In genomic region chr3:89395419-89395805, GRCm38 (mm10) we compare ENCODE assay signal across 8 mouse cellular contexts. TPM values are rescaled to one million over a fixed set of nuclear protein-coding genes. Genes with fewer than 3 reads are reported as not detected.
DNase-seq lines count a peak whose midpoint lies in the region; ATAC-seq and TF ChIP-seq lines count a peak whose summit lies in the region.

No protein-coding gene starts in this region.

- ATAC-seq in embryonic facial prominence, embryonic 12.5 days (ENCODE audit: insufficient number of reproducible peaks, insufficient read depth, low FRiP score, low TSS enrichment), result no peak
- ATAC-seq in intestine, postnatal 0 days, result no peak
- no peak for ATAC-seq in midbrain, embryonic 16.5 days
- ATAC-seq in erythroid progenitor cell, adult 5-6 weeks (replicated peaks; ENCODE audit: low FRiP score, poor library complexity, severe bottlenecking), result no peak

- H3K9me3 ChIP-seq in embryonic facial prominence, embryonic 12.5 days, result no peaks in the 10 kb centered on the region
- no peaks in the 10 kb centered on the region for H3K9me3 ChIP-seq in intestine, postnatal 0 days (ENCODE audit: control insufficient read depth)
- no peaks in the 10 kb centered on the region for H3K9me3 ChIP-seq in midbrain, embryonic 16.5 days (replicated peaks; ENCODE audit: control insufficient read depth, low read length, poor library complexity, severe bottlenecking)

- H3K27me3 ChIP-seq in embryonic facial prominence, embryonic 12.5 days, result peaks cover 26% of the 10 kb centered on the region
- H3K27me3 ChIP-seq in intestine, postnatal 0 days (replicated peaks; ENCODE audit: control insufficient read depth, insufficient read depth, low read length), result no peaks in the 10 kb centered on the region
- H3K27me3 ChIP-seq in midbrain, embryonic 16.5 days (ENCODE audit: control insufficient read depth, insufficient read depth, low read depth, low read length), result peaks cover 25% of the 10 kb centered on the region

- 3% methylated on average over 10 of the region's 10 CpGs for WGBS in embryonic facial prominence, embryonic 12.5 days
- WGBS in intestine, postnatal 0 days, result 4% methylated on average over 10 of the region's 10 CpGs
- WGBS in midbrain, embryonic 16.5 days, result 2% methylated on average over 10 of the region's 10 CpGs

- peaks cover 42% of the 10 kb centered on the region for H3K4me1 ChIP-seq in embryonic facial prominence, embryonic 12.5 days
- no peaks in the 10 kb centered on the region for H3K4me1 ChIP-seq in intestine, postnatal 0 days (replicated peaks; ENCODE audit: control insufficient read depth, insufficient read depth, low read length)
- peaks cover 60% of the 10 kb centered on the region for H3K4me1 ChIP-seq in midbrain, embryonic 16.5 days (ENCODE audit: control insufficient read depth, insufficient read depth, low read length)

- peak overlapping the region; percentile 94 for H3K27ac ChIP-seq in layer of hippocampus, adult 2 months
- H3K27ac ChIP-seq in embryonic facial prominence, embryonic 12.5 days, result peak overlapping the region; percentile 68
- H3K27ac ChIP-seq in intestine, postnatal 0 days (ENCODE audit: low read depth, low read length), result peak overlapping the region; percentile 97
- no peak overlapping the region for H3K27ac ChIP-seq in midbrain, embryonic 16.5 days (ENCODE audit: low read length)

- DNase-seq in layer of hippocampus, adult 2 months (ENCODE audit: low spot score in 2 of 2), result no peak
- DNase-seq in layer of hippocampus, adult 9-10 months (ENCODE audit: low spot score), result no peak
- DNase-seq in ovary, postnatal 10 days (ENCODE audit: low spot score), result no peak
- no peak for DNase-seq in left cerebral cortex, postnatal 10 days (ENCODE audit: extremely low spot score in 1 of 2, low spot score in 2 of 2)

- H3K4me3 ChIP-seq in layer of hippocampus, adult 2 months, result peak overlapping the region; percentile 70
- peak overlapping the region; percentile 50 for H3K4me3 ChIP-seq in embryonic facial prominence, embryonic 12.5 days
- peak overlapping the region; percentile 76 for H3K4me3 ChIP-seq in intestine, postnatal 0 days (ENCODE audit: low read depth, low read length)
- H3K4me3 ChIP-seq in midbrain, embryonic 16.5 days (ENCODE audit: low read depth, low read length), result peak overlapping the region; percentile 55

- intact Hi-C loops in left cerebral cortex, postnatal 10 days (cut with DNase I), result loop anchor here (5.0 kb wide), 1 partner anchor 92 kb away; no protein-coding TSS in a partner anchor

- no peaks in the 10 kb centered on the region; the same call in 1 of the 2 replicates for H3K36me3 ChIP-seq in embryonic facial prominence, embryonic 12.5 days
- no peaks in the 10 kb centered on the region for H3K36me3 ChIP-seq in intestine, postnatal 0 days (ENCODE audit: control insufficient read depth, insufficient read depth)
- no peaks in the 10 kb centered on the region for H3K36me3 ChIP-seq in midbrain, embryonic 16.5 days (ENCODE audit: control insufficient read depth, insufficient read depth, low read length)

- no peak for TF ChIP-seq CTCF in layer of hippocampus, adult 2 months (conservative IDR thresholded peaks at IDR 0.05)
- no peak for TF ChIP-seq CTCF in intestine, postnatal 0 days (IDR thresholded peaks at IDR 0.05; ENCODE audit: low read depth)

- peak overlapping the region; percentile 97 for H3K4me2 ChIP-seq in embryonic facial prominence, embryonic 12.5 days (replicated peaks)
- H3K4me2 ChIP-seq in intestine, postnatal 0 days (replicated peaks; ENCODE audit: low read depth), result peak overlapping the region; percentile 85
- peak overlapping the region; percentile 99 for H3K4me2 ChIP-seq in midbrain, embryonic 16.5 days (ENCODE audit: low read length)

- peak overlapping the region; percentile 58; the same call in 1 of the 2 replicates for H3K9ac ChIP-seq in embryonic facial prominence, embryonic 12.5 days
- H3K9ac ChIP-seq in intestine, postnatal 0 days (ENCODE audit: low read depth, low read length), result peak overlapping the region; percentile 67
- no peak overlapping the region; the same call in 1 of the 2 replicates for H3K9ac ChIP-seq in midbrain, embryonic 16.5 days (ENCODE audit: low read depth, low read length)

RNA-seq across cellular contexts. Expression of gene Zbtb7b, which starts 0.8 kb away (rescaled TPM):
- total RNA-seq in layer of hippocampus, adult 2 months (2021), result 10 to 100 TPM; 11.3 to 13.4 TPM
- 0.83 and 1.9 TPM in 2 replicates for polyA plus RNA-seq in embryonic facial prominence, embryonic 12.5 days (2016; fragmentation: Nextera tagmentation; extraction: Ambion mirVana)
- 14.3 and 20.8 TPM in 2 replicates for polyA plus RNA-seq in intestine, postnatal 0 days (2015; fragmentation: Nextera tagmentation; extraction: Ambion mirVana)
- 0.49 and 0.61 TPM in 2 replicates for polyA plus RNA-seq in midbrain, embryonic 16.5 days (2015; fragmentation: Nextera tagmentation; extraction: Ambion mirVana)
- 2.1 and 7.9 TPM in 2 replicates for total RNA-seq in erythroid progenitor cell, adult 5-6 weeks (2015; ENCODE audit: low replicate concordance)
- total RNA-seq in erythroid progenitor cell, adult 5-6 weeks (2017; ENCODE audit: low replicate concordance), result 5.1 and 8.9 TPM in 2 replicates
- total RNA-seq in left cerebral cortex, postnatal 10 days (2021), result 1 to 10 TPM; 6.9 TPM

RNA-seq across cellular contexts. Expression of gene Lenep, which starts 7.2 kb away (rescaled TPM):
- 1 to 10 TPM; 5.8 to 7.1 TPM for total RNA-seq in layer of hippocampus, adult 2 months (2021)
- polyA plus RNA-seq in embryonic facial prominence, embryonic 12.5 days (2016; fragmentation: Nextera tagmentation; extraction: Ambion mirVana), result 0.09 and 0.64 TPM in 2 replicates
- polyA plus RNA-seq in intestine, postnatal 0 days (2015; fragmentation: Nextera tagmentation; extraction: Ambion mirVana), result not detected in 2 replicates
- 1.4 TPM in 1 of 2 replicates, not detected in the other for polyA plus RNA-seq in midbrain, embryonic 16.5 days (2015; fragmentation: Nextera tagmentation; extraction: Ambion mirVana)
- 1.4 TPM in 1 of 2 replicates, not detected in the other for total RNA-seq in erythroid progenitor cell, adult 5-6 weeks (2015; ENCODE audit: low replicate concordance)
- not detected in 2 replicates for total RNA-seq in erythroid progenitor cell, adult 5-6 weeks (2017; ENCODE audit: low replicate concordance)
- total RNA-seq in left cerebral cortex, postnatal 10 days (2021), result not detected

RNA-seq across cellular contexts. Expression of gene Flad1, which starts 16.3 kb away (rescaled TPM):
- total RNA-seq in layer of hippocampus, adult 2 months (2021), result 10 to 100 TPM; 37.2 to 39.8 TPM
- 30.3 TPM in 2 replicates for polyA plus RNA-seq in embryonic facial prominence, embryonic 12.5 days (2016; fragmentation: Nextera tagmentation; extraction: Ambion mirVana)
- polyA plus RNA-seq in intestine, postnatal 0 days (2015; fragmentation: Nextera tagmentation; extraction: Ambion mirVana), result 29.2 and 32.1 TPM in 2 replicates
- 35.4 and 39.1 TPM in 2 replicates for polyA plus RNA-seq in midbrain, embryonic 16.5 days (2015; fragmentation: Nextera tagmentation; extraction: Ambion mirVana)
- 1.1 and 5.4 TPM in 2 replicates for total RNA-seq in erythroid progenitor cell, adult 5-6 weeks (2015; ENCODE audit: low replicate concordance)
- total RNA-seq in erythroid progenitor cell, adult 5-6 weeks (2017; ENCODE audit: low replicate concordance), result 0.68 and 1.3 TPM in 2 replicates
- total RNA-seq in left cerebral cortex, postnatal 10 days (2021), result 10 to 100 TPM; 31.9 to 32.7 TPM

RNA-seq across cellular contexts. Expression of gene Cks1b, which starts 22.8 kb away (rescaled TPM):
- total RNA-seq in layer of hippocampus, adult 2 months (2021), result 1 to 10 TPM; 1.4 to 2.7 TPM
- 480 and 499 TPM in 2 replicates for polyA plus RNA-seq in embryonic facial prominence, embryonic 12.5 days (2016; fragmentation: Nextera tagmentation; extraction: Ambion mirVana)
- 106 and 118 TPM in 2 replicates for polyA plus RNA-seq in intestine, postnatal 0 days (2015; fragmentation: Nextera tagmentation; extraction: Ambion mirVana)
- 77.1 and 86.2 TPM in 2 replicates for polyA plus RNA-seq in midbrain, embryonic 16.5 days (2015; fragmentation: Nextera tagmentation; extraction: Ambion mirVana)
- 245 and 268 TPM in 2 replicates for total RNA-seq in erythroid progenitor cell, adult 5-6 weeks (2015; ENCODE audit: low replicate concordance)
- total RNA-seq in erythroid progenitor cell, adult 5-6 weeks (2017; ENCODE audit: low replicate concordance), result 102 and 103 TPM in 2 replicates
- total RNA-seq in left cerebral cortex, postnatal 10 days (2021), result 1 to 10 TPM; 7.4 to 8.0 TPM

RNA-seq across cellular contexts. Expression of gene Shc1, which starts 22.8 kb away (rescaled TPM):
- 10 to 100 TPM; 12.2 to 14.3 TPM for total RNA-seq in layer of hippocampus, adult 2 months (2021)
- polyA plus RNA-seq in embryonic facial prominence, embryonic 12.5 days (2016; fragmentation: Nextera tagmentation; extraction: Ambion mirVana), result 94.5 and 97.5 TPM in 2 replicates
- polyA plus RNA-seq in intestine, postnatal 0 days (2015; fragmentation: Nextera tagmentation; extraction: Ambion mirVana), result 43.4 and 48.6 TPM in 2 replicates
- polyA plus RNA-seq in midbrain, embryonic 16.5 days (2015; fragmentation: Nextera tagmentation; extraction: Ambion mirVana), result 13.2 and 14.9 TPM in 2 replicates
- 77.1 and 79.3 TPM in 2 replicates for total RNA-seq in erythroid progenitor cell, adult 5-6 weeks (2015; ENCODE audit: low replicate concordance)
- 49.7 and 59.3 TPM in 2 replicates for total RNA-seq in erythroid progenitor cell, adult 5-6 weeks (2017; ENCODE audit: low replicate concordance)
- total RNA-seq in left cerebral cortex, postnatal 10 days (2021), result 10 to 100 TPM; 12.2 to 13.8 TPM

Comparison
In these comparisons a context has a peak if more than half of its experiments do, and no peak if none do; other contexts are left out.
1. RNA of gene Flad1, which starts 16.3 kb away (total RNA-seq): 37.2 to 39.8 TPM in layer of hippocampus, adult 2 months and 31.9 to 32.7 TPM in left cerebral cortex, postnatal 10 days; 0.68 to 5.4 TPM in erythroid progenitor cell, adult 5-6 weeks; every median in the first group is over 4 times any median in the second.
2. Peak in every context shown above with its lines, with median percentiles within 50 percentile points of each other: H3K4me3 ChIP-seq and H3K4me2 ChIP-seq.